Mouse (Mus musculus): ENCODE results near the gene Prkaa2.

DNA sequence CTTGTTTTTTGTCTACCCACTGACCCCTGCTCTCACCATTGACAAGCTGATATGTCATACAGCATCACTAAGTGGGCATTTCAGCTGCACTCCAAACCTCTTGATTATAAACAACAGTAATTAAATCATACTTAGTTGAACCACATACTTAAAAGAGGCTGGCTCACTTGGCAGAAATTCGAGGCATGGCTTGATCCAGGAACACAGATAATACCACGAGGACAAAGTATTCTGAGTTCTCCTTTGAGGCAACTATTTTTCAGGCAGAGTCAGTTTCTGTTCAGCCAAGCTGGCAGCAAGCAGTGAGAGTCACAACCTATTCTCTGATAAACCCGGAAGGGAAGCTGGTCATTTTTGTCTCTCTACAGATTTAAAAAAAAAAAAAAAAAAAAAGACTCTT lies 119.0 kb downstream of the Prkaa2 start:
- TF ChIP-seq ZNF384 (IDR thresholded peaks at IDR 0.05; ENCODE audit: low read depth, low read length) = no peak
- no peak for TF ChIP-seq HCFC1 (IDR thresholded peaks at IDR 0.05; ENCODE audit: borderline replicate concordance, insufficient read depth, low read length)

Measured in ES-E14 (cell line).